Mouse (Mus musculus) T-helper 17 cell (primary cell): ENCODE measurements around the gene Dlx2.

Experiments used
- in situ Hi-C, 2 experiments: fragments of 300-600 bp; cut with MboI, MseI; formaldehyde crosslinking; loops; 1 replicate in 1 of 2; 2 replicates in 1 of 2; pipeline ENCODE4 v1.15.1; 2025; ENCODE audit warnings: high pct_unique_total_duplicates in 2 of 2

The Dlx2 gene

GRCm38 (mm10) chr2:71541418-71542226 is 4.9 kb downstream of the Dlx2 start:
- in situ Hi-C loops = loop anchor here in 1 of 2 experiments (5.0 kb wide), 1 partner anchor 89 kb away; the partner anchor contains the start of gene Metap1d

DNA sequence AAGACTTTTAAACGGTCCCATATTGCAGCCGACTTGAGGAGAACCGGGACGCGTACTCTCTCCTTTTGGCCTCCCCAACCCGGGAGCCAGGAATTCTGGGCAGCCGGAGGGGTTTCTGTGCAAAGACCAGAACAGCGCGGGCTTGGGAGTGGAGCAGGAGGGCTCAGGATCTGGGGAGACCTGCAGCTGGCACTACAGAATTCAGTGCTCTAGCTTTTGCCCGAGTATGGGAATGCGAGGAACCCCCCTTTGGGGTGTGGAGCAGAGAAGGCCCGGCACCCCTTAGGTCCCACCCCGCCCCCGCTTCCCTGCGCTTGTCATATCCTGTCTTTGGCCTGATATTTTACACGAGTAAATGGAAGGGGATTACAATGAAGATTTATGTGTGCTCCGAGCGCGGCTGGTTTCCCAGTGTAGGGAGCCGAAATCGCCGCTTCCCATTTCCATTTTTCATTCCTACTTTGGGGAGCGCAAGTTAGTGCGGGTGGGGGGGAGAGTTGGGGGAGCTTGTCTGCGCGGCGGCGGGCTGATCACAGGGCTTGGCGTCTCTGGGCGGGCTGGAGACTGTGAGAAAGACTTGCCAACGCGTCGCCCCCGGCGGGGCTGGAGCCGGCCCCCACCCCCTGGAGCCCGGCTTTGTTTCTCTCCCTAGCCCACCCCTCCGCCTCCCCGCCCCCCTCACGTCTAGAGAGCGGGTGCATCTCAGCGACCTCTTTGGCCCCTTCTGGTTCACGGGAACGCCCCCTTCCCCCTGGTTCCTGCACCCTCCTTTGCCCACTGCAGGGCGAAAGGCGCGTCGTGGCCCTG is 5.7 kb downstream of the Dlx2 start:
- in situ Hi-C loops = loop anchor here in 1 of 2 experiments (5.0 kb wide), 1 partner anchor 89 kb away; the partner anchor contains the start of gene Metap1d

GRCm38 (mm10) chr2:71534242-71535052 is 12.1 kb downstream of the Dlx2 start:
- in situ Hi-C loops = loop anchor here in 1 of 2 experiments (5.0 kb wide), 1 partner anchor 82 kb away; the partner anchor contains the start of gene Metap1d

- in situ Hi-C loops = no loop called here
These were observed 13.5 kb downstream of the Dlx2 start for GRCm38 (mm10) chr2:71533094-71533493.

DNA sequence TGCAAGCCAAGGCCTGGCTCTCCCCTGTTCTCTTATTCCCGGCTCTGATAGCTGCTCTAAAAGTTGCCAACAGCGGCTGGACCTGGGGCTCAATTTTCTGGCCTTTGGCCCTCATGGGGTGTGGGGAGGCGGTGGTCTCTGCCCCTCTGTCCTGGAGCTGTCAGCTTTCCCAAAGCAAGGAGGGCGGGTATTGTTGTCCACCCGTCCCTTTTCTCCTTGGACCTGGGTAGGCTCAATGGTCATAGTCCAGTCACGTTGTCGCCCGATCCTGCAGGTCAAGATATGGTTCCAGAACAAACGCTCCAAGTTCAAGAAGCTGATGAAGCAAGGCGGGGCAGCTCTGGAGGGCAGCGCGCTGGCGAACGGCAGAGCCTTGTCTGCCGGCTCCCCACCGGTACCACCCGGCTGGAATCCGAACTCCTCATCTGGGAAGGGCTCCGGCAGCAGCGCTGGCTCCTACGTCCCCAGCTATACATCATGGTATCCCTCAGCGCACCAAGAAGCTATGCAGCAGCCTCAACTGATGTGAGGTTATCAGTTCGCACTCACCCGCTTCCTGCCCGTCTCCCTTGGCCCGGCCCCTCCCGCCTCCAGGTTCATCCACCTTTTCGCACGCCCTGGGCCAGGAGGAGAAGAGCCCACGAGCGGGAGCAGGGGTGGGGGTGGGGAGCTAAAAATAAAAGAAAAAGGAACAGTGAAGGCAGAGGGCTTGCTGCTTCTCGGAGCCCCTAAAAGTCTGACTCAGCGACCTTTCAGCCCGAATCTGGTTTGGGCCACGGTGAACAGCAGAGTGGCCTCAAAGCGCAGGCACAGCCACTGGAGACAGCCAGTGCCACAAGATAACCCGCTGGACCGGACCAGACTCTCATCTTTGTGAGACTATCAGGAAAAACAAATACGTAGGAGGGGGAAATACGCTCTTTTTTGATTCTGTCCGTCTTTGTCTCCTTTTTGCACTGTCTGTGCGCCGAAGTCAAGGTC is 14.3 kb downstream of the Dlx2 start:
- in situ Hi-C loops = no loop called here

DNA sequence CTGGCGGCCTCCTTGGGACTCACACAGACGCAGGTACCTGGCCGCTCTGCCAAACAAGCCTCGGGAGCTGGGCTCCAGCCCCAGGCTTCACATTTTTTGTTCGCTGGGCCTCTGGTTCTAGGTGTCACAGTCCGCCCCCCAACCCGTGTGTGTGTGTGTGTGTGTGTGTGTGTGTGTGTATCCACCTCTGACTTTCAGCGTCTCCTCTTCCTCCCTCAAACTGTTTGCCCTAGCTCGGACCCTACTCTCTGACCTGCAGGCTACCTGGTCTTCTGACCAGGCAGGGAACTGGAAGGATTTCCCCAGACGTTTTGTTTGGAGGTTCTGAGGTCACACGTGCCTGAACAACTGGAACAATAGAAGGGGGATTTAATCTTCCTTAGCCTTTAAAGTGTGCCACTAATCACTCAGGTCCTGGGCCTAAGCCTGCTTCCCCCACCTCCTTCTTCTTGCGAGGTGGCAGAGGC is 15.4 kb downstream of the Dlx2 start:
- in situ Hi-C loops = no loop called here

- in situ Hi-C loops = no loop called here
These were observed 16.0 kb downstream of the Dlx2 start for GRCm38 (mm10) chr2:71530391-71531123.

DNA sequence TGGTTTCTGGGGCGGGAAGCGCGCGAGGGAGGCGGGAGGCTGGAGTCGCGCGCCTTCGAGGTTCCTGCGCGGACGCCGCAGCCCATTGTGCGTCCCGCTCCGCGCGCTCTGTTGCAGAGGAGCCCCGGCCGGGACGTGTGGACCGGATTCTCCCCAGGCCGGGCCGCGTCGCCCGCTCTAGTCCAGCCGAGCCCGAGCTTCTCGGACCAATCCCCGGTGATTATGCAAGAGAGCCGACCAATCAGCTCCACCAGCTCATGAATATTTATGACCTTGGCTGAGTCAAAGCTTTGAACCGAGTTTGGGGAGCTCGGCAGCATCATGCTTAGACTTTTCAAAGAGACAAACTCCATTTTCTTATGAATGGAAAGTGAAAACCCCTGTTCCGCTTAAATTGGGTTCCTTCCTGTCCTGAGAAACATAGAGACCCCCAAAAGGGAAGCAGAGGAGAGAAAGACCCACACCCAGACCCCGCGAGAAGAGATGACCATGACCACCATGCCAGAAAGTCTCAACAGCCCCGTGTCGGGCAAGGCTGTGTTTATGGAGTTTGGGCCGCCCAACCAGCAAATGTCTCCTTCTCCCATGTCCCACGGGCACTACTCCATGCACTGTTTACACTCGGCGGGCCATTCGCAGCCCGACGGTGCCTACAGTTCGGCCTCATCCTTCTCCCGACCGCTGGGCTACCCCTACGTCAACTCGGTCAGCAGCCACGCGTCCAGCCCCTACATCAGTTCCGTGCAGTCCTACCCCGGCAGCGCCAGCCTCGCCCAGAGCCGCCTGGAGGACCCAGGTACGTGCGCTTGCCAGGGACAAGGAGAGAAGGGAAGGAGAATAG is 16.8 kb downstream of the Dlx2 start:
- in situ Hi-C loops = no loop called here

- in situ Hi-C loops = no loop called here
These were observed 17.6 kb downstream of the Dlx2 start for GRCm38 (mm10) chr2:71528714-71529510.

GRCm38 (mm10) chr2:71528014-71528713 is 18.4 kb downstream of the Dlx2 start, which contains the start of gene Dlx1:
Dlx1 (plus strand) TSS chr2:71528113.
- in situ Hi-C loops = no loop called here

GRCm38 (mm10) chr2:71527323-71528013 is 19.1 kb downstream of the Dlx2 start:
- in situ Hi-C loops = no loop called here

DNA sequence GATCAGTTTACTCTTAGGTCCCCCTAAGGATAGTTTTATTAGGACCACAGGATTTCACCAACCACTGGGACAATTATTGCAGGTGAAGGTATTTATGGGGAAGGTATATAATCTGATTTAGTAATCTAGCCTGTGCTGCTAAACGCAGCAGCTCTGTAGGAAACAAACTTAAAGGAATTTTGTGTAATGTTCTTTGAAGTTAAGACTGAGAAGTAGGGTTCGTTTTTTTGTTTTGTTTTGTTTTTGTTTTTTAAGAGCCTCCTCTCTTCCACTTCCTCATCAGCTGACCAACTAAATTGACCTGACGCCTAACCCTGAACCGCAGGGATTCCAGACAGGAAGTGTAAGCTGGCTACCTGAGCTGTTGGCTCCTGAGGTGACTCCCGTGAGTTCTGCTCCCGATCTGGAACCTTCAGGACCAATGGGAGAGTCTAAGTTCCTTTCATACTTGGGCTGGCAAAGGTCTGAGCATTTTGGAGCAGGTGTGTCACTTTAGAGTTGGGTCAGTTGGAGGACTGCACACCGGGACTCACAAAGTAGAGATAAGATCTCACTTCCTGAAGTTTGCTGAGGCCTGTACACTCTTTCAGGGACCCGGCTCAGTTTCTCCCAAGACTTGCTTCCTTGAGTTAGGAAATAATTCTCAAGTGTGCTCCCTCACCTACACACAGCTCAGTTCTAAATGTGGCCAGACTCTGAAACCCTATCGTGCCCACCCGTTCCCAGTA is 19.8 kb downstream of the Dlx2 start:
- in situ Hi-C loops = no loop called here

DNA sequence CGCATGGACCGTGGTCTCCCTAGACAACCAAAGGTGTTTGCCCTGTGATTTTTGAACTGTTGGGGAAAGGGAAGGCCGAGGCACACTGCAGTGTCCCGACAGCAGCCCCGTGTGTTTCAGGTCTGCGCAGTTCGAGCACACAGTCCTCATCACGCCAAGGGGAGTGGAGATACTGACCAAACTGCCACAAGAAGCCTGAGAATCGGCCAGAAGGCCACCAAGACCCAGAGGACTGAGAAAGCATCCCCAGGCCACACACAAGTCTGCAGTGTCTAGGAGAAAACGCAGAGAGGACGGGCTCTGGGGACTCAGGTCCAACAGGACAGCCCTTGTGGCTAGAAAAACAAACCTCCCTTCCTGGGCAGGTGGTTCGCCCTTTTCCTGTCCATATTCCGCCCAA is 21.8 kb downstream of the Dlx2 start:
- in situ Hi-C loops = loop anchor here in 1 of 2 experiments (5.0 kb wide), 1 partner anchor 667 kb away; no protein-coding TSS in a partner anchor

- in situ Hi-C loops = loop anchor here in 1 of 2 experiments (5.0 kb wide), 1 partner anchor 666 kb away; no protein-coding TSS in a partner anchor
These were observed 23.1 kb downstream of the Dlx2 start for GRCm38 (mm10) chr2:71523431-71523830.

DNA sequence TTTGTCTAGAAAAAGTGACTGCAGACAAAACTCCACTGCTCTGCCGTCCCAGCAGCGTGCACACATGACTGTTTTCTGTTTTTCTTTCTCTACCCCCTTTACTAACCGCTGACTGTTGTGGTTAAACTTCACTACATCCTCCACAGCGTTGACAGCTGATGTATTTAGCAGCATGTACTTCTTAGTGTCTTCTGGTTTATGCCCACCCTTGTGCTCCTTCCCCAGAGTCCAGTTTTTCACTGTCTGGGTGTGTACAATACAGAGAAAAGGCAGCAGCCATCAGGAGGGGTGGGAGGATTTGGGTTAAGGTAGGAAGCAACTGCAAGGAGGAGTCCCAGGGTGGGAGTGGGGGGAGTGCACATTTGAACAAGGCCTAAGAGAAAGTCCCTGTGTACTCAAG is 23.7 kb downstream of the Dlx2 start:
- in situ Hi-C loops = loop anchor here in 1 of 2 experiments (5.0 kb wide), 1 partner anchor 666 kb away; no protein-coding TSS in a partner anchor
